Mouse (Mus musculus): ENCODE data around the gene Gm33815.
"Not testable (repeated sequence)": the region's sequence is repeated elsewhere in the genome, so short reads cannot be mapped to it uniquely, and the experiment has no call there.

The Gm33815 gene

DNA sequence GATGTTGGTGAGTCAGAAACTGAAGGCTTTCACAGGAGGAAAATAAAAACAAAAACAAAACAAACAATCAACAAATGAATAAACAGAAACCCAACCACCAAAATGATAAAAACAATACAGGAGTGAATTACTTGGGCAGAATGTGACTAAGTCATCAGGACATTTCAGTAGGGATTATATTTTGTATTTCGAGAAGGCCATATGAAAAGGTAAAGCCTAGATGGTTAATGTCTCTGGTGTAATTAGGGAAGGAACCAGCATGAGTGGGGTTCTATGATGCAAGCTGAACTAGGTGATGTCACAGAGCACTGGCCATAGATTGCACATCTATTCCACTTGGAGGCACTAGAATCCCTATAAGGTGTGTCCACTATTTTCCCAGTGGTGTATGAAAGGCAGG lies at the start of gene Gm33815:
TSS of gene Gm33815 (plus strand) at position 301 of the 400 bp plus-strand sequence.
- not testable (repeated sequence) for DNase-seq (ENCODE audit: low read depth, low spot score)
